Comparison of ENCODE assay signal across 8 mouse cellular contexts in the genomic region with DNA sequence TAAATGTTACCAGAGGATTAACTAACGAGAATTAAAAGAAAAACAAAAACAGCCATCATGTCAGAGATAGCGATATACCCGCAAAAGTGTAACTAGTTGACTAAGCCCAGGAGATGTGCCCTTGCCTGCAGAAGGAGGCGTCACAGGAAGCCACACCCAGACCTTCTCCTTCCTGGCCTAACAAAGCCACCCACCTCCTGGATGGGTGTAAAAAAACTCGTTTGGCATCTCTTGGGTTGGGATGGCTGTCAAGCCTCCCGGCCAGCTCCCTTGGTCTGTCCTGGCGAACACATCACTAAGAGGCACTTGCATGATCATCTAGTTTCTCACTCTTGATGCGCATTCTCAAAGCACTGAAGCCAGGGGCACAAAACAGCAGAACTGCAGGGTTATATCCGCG. TPM values are rescaled to one million over a fixed set of nuclear protein-coding genes. Genes with fewer than 3 reads are reported as not detected.
DNase-seq lines count a peak whose midpoint lies in the region; TF ChIP-seq lines count a peak whose summit lies in the region.

No protein-coding gene starts in this region.

- peaks cover 11% of the 10 kb centered on the region for H3K4me1 ChIP-seq in heart, embryonic 10.5 days

- WGBS in heart, embryonic 10.5 days, result 38% methylated on average over 10 of the region's 10 CpGs

- no peak for TF ChIP-seq CTCF in layer of hippocampus, adult 2 months (conservative IDR thresholded peaks at IDR 0.05)

- H3K36me3 ChIP-seq in heart, embryonic 10.5 days, result no peaks in the 10 kb centered on the region
- H3K36me3 ChIP-seq in splenic B cell, adult 2 months (ENCODE audit: control insufficient read depth, insufficient read depth, low read length, poor library complexity, severe bottlenecking), result no peaks in the 10 kb centered on the region

- peak overlapping the region; percentile 25 for H3K4me3 ChIP-seq in layer of hippocampus, adult 2 months
- H3K4me3 ChIP-seq in heart, embryonic 10.5 days, result peak overlapping the region; percentile 12; the same call in 1 of the 2 replicates

- no peaks in the 10 kb centered on the region for H3K9me3 ChIP-seq in heart, embryonic 10.5 days

- H3K27ac ChIP-seq in layer of hippocampus, adult 2 months, result peak overlapping the region; percentile 18; the same call in 1 of the 2 replicates
- 0 out of 2 replicates have a peak overlapping the region, but pooled peaks have one; percentile 22 for H3K27ac ChIP-seq in heart, embryonic 10.5 days

- no peaks in the 10 kb centered on the region for H3K27me3 ChIP-seq in heart, embryonic 10.5 days (ENCODE audit: insufficient read depth, poor library complexity, severe bottlenecking)
- no peaks in the 10 kb centered on the region for H3K27me3 ChIP-seq in splenic B cell, adult 2 months (ENCODE audit: control insufficient read depth, insufficient read depth, low read length, poor library complexity, severe bottlenecking)

- no peak for DNase-seq in layer of hippocampus, adult 2 months (ENCODE audit: low spot score in 2 of 2)
- no peak for DNase-seq in layer of hippocampus, adult 9-10 months (ENCODE audit: low spot score)
- DNase-seq in MEL-GATA-1-ER (ENCODE audit: extremely low read depth, low read depth), result peak; percentile 64
- no peak for DNase-seq in heart, embryonic 10.5 days (ENCODE audit: low spot score)
- peak; percentile 52 to 77 for DNase-seq in kidney, postnatal 25 days
- DNase-seq in splenic B cell, adult 2 months (ENCODE audit: low read depth, low spot score), result peak; percentile 46
- DNase-seq in ovary, adult 18-20 months (ENCODE audit: low spot score), result no peak
- DNase-seq in right cerebral cortex, postnatal 14 days, result no peak

RNA-seq across cellular contexts. Expression of a gene that starts 34.0 kb away (rescaled TPM):
- total RNA-seq in layer of hippocampus, adult 2 months (2021), result 100 to 1,000 TPM; 105 to 113 TPM
- 117 and 133 TPM in 2 replicates for polyA plus RNA-seq in heart, embryonic 10.5 days (2016; fragmentation: Nextera tagmentation; extraction: Ambion mirVana)

Comparison
In these comparisons a context has a peak if more than half of its experiments do, and no peak if none do; other contexts are left out.
1. DNase-seq: peak in MEL-GATA-1-ER (single experiment), kidney, postnatal 25 days (2 of 2) and splenic B cell, adult 2 months (single experiment); none in layer of hippocampus, adult 2 months (0 of 2), layer of hippocampus, adult 9-10 months (single experiment), heart, embryonic 10.5 days (single experiment), ovary, adult 18-20 months (single experiment) and right cerebral cortex, postnatal 14 days (single experiment).